Mouse (Mus musculus) hindlimb bud, embryonic 11.5 days (tissue): ENCODE measurements around the gene Grifin.

Experiments used
- DNase-seq: peaks from one replicate; pipeline ENCODE4 v3.0.0-alpha.2; 2012; ENCODE audit warnings: low read depth, low spot score; ENCODE audit errors: extremely low spot score

Grifin gene

DNA sequence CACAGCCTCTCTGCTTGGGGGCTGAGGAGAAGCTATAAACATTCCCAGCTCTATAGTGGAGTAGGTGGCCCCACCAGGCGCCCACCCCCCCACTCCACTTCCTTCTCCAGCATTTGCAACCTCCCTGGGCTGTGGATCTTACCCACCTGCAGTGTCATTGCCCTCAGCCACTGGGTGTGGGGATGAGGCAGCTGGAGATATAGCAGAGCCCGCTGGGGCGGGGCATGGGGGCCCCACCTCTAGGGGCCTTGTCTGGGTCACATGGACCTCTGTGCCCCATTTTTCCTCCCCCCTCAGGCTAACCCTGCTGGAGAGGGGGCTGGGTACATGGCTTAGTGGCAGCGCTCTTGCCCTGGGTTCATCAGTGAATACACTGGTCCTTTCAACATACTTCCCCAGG, at the start of gene Grifin:
Gene Grifin (minus strand): TSS at position 176 of the 400 bp plus-strand sequence.
- no peak for DNase-seq

DNA sequence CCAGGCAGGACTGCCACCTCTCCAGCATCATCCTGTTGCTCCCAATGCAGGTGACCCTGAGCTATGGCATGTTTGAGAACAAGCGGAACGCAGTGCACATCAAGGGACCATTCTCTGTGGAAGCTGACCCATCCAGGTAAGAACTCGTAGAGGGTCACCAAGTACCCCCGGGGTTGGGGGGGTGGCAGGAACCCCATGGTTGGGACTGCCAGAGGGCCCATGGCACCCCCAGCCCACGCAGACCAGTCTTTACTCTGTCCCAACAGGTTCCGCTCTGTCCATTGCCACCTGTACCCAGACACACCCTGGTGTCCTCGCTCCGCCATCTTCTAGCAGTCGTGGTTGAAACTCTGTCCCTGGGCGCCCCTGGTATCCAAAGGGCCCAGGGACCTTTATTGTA, 49.3 kb upstream of the Grifin start:
- no peak for DNase-seq

DNA sequence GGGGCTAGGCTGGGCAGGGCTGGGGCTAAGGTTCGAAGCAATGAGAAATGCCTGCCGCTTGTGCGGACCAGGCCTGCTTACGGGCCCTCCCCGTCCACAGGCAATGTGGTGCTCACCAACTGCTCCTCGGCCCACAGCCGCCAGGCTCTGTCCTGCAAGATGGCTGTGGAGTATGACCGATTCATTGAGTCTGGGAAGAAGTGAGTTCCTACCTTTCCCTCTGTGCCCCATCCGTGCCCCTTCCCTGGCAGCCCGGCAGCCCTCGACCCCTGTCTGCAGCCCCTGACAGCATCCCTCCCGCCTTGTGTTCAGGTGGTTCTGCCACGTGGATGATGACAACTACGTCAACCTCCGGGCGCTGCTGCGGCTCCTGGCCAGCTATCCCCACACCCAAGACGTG, 47.3 kb upstream of the Grifin start:
- DNase-seq: no peak

DNA sequence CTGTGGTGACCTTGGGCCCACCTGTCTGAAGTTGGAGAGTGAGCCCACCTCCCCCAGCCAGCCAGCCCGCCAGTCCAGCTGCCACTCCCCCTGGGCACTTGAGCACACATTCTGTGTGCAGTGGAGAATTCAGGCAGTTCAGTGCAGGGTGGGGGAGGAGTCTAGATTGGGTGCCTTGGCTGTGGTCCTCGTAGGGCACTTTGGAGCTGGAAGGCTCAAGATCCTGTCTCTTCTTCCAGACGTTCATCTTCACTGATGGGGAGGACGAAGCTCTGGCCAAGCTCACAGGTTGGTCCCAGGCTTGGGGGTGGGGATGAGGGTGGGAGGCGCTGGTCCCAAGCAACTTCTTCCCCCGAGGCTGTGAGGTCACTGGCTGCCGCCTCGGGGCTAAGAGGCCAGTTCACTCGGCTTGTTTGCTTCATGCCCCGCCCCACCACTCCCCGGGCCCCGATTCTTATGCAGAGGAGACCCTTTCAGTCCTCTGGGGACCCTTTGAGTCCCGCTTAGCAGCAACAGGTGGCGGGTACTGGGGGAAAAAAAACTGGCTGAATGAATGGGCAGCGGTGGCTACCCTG, 46.8 kb upstream of the Grifin start:
- no peak for DNase-seq

DNA sequence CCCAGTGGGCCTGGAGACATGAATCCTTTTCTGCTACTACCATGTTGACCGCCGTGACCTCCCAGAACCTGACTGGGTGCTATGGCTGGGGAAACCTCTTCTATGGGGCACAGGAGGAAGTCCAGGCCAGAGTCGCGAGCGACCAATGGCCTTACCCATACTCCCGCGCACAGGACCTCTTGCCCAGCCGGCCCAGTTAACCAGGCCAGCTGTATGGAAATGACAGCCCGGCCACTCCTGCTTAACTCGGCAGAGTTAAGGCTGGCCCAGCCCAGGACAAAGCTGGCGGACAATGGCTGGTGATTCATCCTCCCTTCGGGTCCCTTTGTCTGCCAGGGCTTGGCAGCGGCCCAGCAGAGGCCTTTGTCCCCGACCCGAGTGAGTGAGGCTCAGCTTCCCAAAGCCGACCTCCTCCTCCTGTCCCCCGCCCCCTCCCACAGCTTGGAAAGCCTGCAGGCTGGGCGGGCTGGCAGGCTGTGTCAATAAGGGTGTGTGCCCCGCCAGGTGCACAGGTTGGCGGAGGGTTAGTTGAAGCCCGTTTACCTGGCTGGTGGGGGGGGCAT, 46.2 kb upstream of the Grifin start:
- no peak for DNase-seq

DNA sequence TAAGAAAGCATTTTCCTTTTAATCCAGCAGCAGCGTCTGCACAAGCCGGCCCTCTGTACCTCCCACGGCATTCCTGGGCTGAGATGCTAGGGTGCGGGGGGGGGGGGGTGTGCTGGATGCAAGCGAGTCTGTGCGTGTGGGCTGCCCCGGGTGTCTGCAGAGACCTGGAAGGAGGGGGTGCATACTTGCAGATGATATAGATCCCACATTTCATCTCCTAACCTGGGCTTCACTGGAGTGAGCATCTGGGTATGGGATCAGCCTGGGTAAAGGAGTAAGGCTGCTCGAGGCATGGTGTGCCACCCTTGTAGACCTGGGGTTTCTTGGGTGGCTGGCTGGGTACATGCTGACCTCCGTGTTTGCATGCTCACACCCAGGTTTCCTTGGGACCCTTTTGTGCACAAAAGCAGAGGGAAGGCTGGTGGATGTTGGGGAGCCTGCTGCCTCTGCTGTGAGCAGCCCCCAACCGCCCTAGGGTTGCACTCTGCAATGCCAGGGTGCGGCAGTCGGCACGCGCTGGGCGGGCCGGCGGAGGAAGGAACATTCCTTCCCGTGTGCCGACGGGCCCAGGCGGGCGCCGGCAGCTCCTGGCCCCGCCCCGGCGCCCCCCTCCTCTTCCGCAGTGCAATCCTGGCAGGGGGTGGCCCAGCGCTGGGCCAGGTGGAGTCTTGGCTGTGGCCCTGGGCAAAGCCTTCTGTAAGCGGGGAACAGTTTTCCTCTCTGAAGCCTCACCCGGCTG, 45.6 kb upstream of the Grifin start:
- no peak for DNase-seq

DNA sequence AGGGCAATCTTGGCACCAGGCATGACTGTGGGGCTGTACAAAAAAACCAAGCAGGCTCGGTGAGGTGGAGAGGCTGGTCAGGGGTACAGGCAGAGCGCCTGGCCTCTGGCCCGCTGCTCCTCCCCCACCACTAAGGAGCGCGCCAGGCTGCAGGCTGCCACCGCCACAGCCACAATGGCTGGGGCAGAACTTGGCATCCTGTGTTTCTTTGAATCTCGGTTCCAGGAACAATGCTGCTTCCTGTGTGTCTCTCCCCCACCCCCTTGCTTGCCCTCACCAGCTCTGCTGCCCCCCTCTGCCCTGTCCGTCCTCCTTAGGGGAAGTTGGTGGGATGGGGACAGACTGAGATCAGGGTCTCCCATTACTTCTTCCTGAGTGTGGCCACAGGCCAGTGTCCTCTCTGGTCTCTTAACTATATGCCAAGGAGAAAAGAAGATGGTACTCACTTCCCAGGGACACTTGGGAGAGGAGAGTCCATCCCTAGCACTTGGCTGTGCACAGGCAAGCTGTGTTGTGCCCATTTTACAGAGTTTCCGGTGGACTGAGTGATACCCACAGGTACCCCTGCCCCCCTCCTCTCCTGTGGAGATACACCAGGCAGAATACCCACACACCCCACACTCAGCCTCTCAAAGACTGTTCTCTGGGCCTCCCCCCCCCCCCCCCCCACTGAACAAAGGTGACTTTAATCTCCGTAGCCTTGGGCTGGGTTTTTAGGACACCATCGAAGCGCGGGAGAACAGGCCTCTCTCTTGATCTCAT, 44.8 kb upstream of the Grifin start:
- DNase-seq: no peak

DNA sequence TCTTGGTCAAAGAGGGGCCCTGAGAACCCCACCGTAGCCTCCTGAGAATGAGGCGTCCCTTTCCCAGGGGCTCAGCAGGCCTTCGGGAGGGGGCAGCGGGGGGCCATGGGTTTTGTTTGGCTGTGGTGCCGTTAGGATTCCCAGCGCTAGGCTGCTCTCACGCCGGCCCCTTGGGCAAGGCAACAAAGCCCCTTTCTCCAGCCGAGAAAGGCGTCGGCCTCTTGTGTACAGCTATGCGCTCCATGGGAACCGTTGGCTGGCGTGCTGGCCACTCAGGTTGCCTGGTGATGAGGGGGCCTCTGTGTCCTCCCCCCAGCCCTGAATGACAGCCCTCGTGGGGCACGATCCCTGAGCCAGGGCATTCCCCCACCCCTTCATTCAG, 43.8 kb upstream of the Grifin start:
- no peak for DNase-seq

DNA sequence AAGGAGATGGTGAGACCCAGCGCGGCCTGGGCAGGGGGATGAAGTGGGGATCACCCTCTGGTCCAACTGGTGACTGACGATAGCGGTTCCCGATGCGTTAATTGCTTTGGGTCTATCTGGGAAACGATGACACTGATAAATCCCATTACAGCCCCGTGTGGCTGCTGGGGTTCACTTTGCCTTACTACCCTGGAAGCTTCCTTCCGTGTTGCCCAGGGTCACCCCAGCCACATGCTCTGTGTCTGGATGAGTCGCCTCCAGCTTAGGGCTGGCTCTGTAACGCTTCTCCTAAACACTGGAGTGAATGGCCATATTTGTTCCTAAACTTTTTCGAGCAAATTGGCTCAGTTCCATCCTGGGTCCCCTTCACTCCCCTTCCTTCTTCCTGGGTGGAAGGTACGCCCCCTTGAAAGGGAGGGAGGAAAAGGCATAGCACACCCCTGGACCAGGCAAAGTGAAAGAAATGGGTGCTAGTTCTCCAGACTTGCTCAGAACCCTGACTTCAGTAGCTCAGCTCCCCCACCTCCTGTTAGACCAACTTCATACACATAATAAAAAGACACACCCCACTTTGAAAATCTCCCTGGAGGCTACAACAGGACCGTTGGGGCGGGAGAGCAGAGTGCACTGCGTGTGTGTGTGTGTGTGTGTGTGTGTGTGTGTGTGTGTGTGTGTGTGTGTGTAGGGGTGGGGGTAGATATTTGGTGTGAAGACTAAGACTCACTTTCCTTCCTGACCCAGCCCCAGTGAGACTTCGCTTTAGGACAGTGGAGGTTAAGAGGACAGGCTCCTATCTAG, 43.2 kb upstream of the Grifin start:
- DNase-seq: no peak

DNA sequence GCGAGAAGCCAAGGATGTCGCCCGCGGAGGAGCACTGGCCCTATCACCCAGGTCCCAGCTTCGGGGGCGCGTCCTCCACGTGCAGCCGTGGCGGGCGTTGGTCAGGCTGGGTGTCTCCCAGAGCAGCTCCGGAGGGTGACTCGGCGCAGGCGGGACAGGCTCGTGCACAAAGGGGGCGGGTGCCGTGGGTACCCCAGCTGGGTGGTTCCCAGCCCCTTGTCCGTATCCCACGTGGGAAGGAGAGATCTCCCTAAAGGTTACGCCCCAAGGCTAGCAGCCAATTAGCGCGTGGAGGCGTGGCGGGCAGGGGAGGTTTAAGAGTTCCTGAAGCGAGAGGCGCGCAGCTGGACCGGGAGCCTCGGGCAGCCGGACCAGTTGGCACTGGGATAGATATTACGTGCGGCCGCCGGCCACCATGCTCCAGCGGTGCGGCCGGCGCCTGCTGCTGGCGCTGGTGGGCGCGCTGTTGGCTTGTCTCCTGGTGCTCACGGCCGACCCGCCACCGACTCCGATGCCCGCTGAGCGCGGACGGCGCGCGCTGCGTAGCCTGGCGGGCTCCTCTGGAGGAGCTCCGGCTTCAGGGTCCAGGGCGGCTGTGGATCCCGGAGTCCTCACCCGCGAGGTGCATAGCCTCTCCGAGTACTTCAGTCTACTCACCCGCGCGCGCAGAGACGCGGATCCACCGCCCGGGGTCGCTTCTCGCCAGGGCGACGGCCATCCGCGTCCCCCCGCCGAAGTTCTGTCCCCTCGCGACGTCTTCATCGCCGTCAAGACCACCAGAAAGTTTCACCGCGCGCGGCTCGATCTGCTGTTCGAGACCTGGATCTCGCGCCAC, 42.3 kb upstream of the Grifin start, which contains the start of gene Lfng:
Gene Lfng (plus strand): TSS at position 320 of the 835 bp plus-strand sequence.
- no peak for DNase-seq

DNA sequence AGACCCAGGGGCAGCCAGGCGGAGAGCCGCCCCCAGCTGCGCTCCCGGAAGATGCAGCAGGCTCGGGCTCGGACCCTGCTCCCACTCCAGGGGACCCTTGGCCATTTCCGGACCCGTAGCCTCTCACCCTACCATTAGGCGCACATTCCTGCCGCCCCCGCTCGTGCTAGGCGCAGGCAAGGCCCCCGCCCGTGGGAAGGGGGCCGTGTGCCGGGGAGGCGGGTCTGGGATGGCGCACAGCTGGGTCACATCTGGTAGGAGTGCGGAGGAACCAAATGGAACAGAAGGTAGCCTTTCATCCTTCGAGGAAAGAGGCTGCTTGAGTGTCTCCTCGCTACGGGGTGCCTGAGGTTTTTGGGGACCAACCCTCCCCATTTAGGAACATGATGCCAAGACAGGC, 41.5 kb upstream of the Grifin start:
- DNase-seq: no peak

DNA sequence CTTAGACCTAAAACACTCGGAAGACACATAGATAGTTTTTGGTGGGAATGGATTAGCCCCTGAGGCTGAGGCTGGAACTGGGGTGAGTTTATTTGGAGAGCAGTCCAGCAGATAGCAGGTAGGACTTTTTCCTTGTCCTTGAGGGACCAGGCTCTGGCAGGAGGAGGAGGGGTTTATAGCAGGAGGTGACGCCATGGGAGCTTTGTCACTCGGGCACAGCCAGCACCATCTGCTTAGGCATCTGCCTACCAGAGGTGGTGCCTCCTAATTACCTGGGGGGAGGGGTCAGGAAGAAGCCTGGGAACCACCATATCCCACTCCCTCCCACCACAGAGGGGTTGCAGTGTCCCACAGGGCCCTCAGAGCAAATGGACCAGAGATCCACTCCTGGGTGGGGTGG, 40.4 kb upstream of the Grifin start:
- no peak for DNase-seq

DNA sequence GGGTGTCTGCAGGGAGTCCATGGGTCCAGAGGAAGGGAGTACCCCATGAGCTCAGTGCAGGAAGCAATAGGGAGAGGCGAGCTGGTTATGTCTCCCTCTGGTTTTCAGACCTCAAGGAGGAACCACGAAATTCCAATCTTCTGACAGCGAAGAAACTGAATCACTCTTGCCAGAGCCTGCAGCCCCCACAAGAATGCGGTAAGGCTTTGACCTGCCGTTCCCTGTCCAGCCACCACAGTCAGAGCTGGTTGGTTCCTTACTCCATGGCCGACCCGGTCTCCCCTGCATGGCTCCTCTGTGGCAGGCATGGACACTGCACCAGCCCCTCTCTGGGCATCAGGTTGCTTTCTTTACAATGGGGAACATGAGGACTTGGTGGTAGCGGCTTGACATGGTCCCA, 39.5 kb upstream of the Grifin start:
- DNase-seq: no peak

DNA sequence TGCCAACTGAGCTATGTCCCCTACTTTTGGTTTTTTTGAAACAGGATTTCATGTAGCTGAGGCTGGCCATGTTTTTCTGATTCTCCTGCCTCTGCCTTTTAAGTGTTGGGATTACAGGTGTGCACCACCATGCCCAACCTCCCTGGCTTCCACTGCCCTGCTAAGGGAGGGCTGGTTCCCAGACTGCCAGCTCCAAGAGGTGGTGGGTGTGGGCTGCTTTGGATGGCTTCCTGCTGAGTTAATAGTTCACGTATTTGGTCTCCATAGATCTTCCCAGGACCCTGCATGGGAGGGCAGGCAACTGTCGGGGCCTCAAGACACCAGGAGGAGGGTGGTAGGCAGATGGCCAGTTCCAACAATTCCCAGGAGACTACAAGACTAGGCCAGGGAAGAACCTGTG, 37.7 kb upstream of the Grifin start:
- DNase-seq: no peak

DNA sequence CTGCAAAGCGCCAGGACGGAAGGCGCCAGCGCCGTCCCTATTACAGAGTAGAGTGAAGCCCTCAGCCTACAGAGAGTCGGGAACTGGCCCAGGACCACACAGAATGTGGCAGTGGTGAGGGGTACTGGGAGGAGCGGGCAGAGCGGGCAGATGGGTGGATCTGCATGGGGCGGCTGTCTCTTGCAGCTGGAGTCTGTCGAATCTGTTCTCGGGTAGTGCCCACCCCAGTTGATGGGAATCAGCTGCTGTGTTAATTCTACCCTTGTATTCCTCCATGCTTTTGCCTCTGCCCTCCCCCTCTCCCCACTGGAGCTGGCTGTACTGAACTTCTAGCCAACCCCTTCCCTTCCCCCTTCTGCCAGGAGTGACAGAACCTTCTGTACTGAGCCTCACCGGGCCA, 36.8 kb upstream of the Grifin start:
- no peak for DNase-seq

DNA sequence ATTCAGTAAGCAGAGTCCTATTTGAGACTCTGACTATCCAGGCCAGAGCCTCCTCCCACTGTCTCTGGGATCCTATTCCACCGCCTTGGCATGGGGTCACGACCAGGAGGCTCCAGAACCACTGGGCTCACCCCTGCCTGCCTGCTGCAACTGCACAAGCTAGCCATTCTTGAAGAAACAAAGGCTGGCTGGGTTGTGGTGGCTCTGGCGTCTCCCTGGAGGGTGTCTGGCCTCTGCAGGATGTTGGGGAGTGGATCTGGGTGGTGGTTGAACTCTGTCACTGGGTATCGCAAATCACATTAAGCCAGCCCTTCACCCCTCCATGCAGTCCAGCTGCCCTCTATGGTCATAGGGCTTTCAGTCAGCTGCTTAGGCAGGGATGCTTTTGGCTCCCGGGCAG, 35.1 kb upstream of the Grifin start:
- no peak for DNase-seq

DNA sequence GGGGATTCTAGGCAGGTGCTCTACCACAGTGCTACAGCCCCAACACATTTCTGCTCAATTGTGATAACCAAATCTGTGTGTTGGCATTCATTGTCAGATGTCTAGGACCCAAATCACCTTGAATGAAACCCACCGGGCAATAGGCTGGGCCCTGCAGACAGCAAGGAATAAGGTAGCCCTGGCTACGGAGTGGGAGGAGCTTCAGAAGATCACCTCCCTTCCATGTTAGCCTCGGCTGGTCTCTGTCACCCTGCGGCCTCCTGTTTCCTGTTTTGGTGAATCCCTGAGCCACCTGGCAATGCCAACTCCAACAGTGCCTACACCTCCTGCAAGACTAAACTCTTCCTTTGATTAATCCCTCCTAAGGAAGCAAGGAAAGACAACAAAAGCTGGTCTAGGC, 32.9 kb upstream of the Grifin start:
- DNase-seq: no peak

DNA sequence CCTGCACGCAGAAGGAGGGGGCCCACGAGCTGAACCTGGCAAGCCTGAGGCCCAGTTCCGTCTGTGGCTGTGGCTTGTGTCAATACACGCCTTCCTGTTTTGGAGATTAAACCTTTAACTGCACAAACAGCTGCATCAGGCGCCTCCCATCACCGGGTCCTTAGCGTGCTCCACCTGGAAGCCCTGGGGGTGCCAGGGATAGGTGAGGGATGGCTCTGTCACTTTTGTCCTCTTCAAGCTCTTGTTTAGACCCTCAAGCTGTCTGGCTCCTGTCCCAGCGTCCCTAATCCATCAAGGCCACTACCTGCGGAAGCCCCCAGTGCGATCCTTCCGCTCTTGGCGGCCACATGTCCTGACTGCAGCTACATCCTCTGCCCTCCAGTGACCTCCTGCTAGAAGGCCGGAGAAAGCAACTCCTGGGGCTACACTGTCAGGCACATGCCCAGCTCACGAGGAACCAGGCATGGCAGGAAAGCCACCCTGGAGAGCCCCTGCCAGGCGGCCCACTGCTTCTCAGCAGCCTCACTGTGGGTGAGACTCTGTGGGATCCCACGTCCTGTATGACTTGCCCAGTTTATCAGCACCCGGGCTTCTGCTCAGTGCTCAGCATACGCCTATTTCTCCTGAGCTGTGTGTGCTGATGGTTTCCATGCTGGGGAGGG, 32.2 kb upstream of the Grifin start:
- DNase-seq: no peak

DNA sequence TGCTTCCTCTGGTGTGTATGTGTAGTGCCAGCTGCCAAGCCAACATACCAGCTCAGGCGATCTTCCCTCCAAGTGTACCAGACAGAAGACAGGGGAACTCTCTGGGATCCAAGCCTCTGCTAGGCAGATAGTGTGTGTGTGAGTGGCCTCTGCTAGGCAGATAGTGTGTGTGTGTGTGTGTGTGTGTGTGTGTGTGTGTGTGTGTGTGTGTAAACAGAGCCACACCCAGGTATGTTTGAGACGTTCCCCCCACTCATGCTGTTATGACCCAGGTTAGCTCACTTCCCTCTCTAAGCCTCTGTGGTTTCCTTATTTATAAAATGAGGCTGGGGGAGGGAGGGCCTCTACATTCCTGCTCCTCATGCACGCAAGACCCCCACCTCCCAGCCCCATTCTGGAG, 31.6 kb upstream of the Grifin start:
- DNase-seq: no peak

DNA sequence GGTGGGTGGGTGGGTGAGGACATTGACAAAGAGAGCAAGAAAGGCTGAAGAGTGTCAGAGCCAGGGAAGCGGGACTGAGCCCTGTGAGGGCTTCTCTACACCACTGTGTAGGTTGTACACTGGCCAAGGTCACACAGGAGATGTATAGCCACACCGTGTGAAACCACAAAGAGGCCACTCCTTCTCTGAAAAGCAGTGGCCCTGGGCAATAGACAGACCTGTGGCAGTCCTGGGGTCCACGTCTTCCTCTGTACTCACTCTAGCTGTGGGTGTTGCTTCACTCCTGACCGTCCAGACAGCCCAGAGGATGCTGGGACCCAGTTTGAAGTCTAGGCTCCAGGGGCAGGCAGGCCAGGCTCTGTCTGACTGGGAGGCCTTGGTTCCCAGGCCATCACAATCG, 30.0 kb upstream of the Grifin start:
- DNase-seq: no peak
